Mouse (Mus musculus) kidney, embryonic 15.5 days (tissue): ENCODE data around the gene Insr. TPM values are rescaled to one million over a fixed set of nuclear protein-coding genes. Genes with fewer than 3 reads are reported as not detected.

ENCODE experiments used
- ATAC-seq: fragments of 200-750 bp; cut with Nextera tagmentation; replicated peaks from 2 replicates; pipeline ENCODE4 v1.8.0; 2017; ENCODE audit warnings: moderate TSS enrichment; ENCODE audit not compliant: low FRiP score
- H3K27ac ChIP-seq: fragments of 300-500 bp; sonication (generic); 2 replicates; pipeline ENCODE4 v1.5.1; 2015; ENCODE audit warnings: mild to moderate bottlenecking, inconsistent platforms
- H3K27me3 ChIP-seq: fragments of 300-500 bp; sonication (generic); 2 replicates; pipeline ENCODE4 v1.6.1; 2015; ENCODE audit warnings: inconsistent platforms
- H3K36me3 ChIP-seq: fragments of 300-500 bp; sonication (generic); 2 replicates; pipeline ENCODE4 v1.6.1; 2015; ENCODE audit warnings: inconsistent platforms
- H3K4me1 ChIP-seq: fragments of 300-500 bp; sonication (generic); 2 replicates; pipeline ENCODE4 v1.6.1; 2015; ENCODE audit warnings: inconsistent platforms
- H3K4me2 ChIP-seq: fragments of 300-500 bp; sonication (generic); 2 replicates; pipeline ENCODE4 v1.6.1; 2015; ENCODE audit warnings: moderate library complexity, mild to moderate bottlenecking, inconsistent platforms
- H3K4me3 ChIP-seq: fragments of 300-500 bp; sonication (generic); replicated peaks from 2 replicates; pipeline ENCODE4 v1.5.1; 2015; ENCODE audit warnings: mild to moderate bottlenecking, inconsistent platforms
- H3K9ac ChIP-seq: fragments of 300-500 bp; sonication (generic); 2 replicates; pipeline ENCODE4 v1.6.1; 2015; ENCODE audit warnings: mild to moderate bottlenecking, inconsistent platforms
- H3K9me3 ChIP-seq: fragments of 300-500 bp; sonication (generic); replicated peaks from 2 replicates; pipeline ENCODE4 v1.6.1; 2016; ENCODE audit warnings: inconsistent platforms
- WGBS: fragments of 180-500 bp; shearing (Covaris S2); methylation state at CpG from one replicate; pipeline ENCODE4 v1.1.7; 2015; ENCODE audit warnings: mixed read lengths; 5-methylcytosine and 5-hydroxymethylcytosine counted together
- polyA plus RNA-seq: library from polyadenylated mRNA; unstranded; fragments of >200 nt; fragmentation: Nextera tagmentation; extraction: Ambion mirVana; gene quantifications from 2 replicates; pipeline ENCODE4 v1.2.1, GENCODE M21; 2015

Insr gene
- polyA plus RNA-seq, 1 experiment from 2014 or later: 36.5 TPM

- no peak overlapping the region for H3K9ac ChIP-seq
- no peaks in the 10 kb centered on the region for H3K36me3 ChIP-seq
- H3K27ac ChIP-seq: no peak overlapping the region
- H3K9me3 ChIP-seq: 0 out of 2 replicates have a peak, but pooled peaks cover 3% of the 10 kb centered on the region
- no peak for ATAC-seq
- H3K4me3 ChIP-seq: no peak overlapping the region
- WGBS: 82% methylated on average over 2 of the region's 2 CpGs
- no peaks in the 10 kb centered on the region for H3K4me1 ChIP-seq
- H3K27me3 ChIP-seq: no peaks in the 10 kb centered on the region
- no peak overlapping the region for H3K4me2 ChIP-seq
Measured at GRCm38 (mm10) chr8:3302131-3302530, 22.7 kb upstream of the Insr start.

- H3K27ac ChIP-seq: no peak overlapping the region
- no peaks in the 10 kb centered on the region for H3K27me3 ChIP-seq
- no peak overlapping the region for H3K9ac ChIP-seq
- no peaks in the 10 kb centered on the region for H3K4me1 ChIP-seq
- H3K4me2 ChIP-seq: no peak overlapping the region
- 50% methylated on average over 5 of the region's 5 CpGs for WGBS
- ATAC-seq: no peak
- H3K4me3 ChIP-seq: no peak overlapping the region
- H3K36me3 ChIP-seq: no peaks in the 10 kb centered on the region
- H3K9me3 ChIP-seq: no peaks in the 10 kb centered on the region
Measured at GRCm38 (mm10) chr8:3299322-3299721, 19.9 kb upstream of the Insr start.

GRCm38 (mm10) chr8:3285824-3286223, 6.4 kb upstream of the Insr start:
- no peak for ATAC-seq
- H3K36me3 ChIP-seq: no peaks in the 10 kb centered on the region
- no peak overlapping the region for H3K4me2 ChIP-seq
- H3K4me1 ChIP-seq: no peaks in the 10 kb centered on the region
- no peaks in the 10 kb centered on the region for H3K27me3 ChIP-seq
- no peak overlapping the region for H3K4me3 ChIP-seq
- WGBS: 45% methylated on average over 2 of the region's 2 CpGs
- no peak overlapping the region for H3K9ac ChIP-seq
- no peak overlapping the region for H3K27ac ChIP-seq
- no peaks in the 10 kb centered on the region for H3K9me3 ChIP-seq

GRCm38 (mm10) chr8:3284656-3285055, 5.2 kb upstream of the Insr start:
- Histone ChIP-seq H3K9me3 (no peaks in the 10 kb centered on the region), H3K9ac (no peak overlapping the region), H3K4me3 (no peak overlapping the region), H3K36me3 (no peaks in the 10 kb centered on the region), H3K27me3 (no peaks in the 10 kb centered on the region), H3K27ac (no peak overlapping the region), H3K4me1 (no peaks in the 10 kb centered on the region; the same call in 1 of the 2 replicates), H3K4me2 (no peak overlapping the region)
- 81% methylated on average over 4 of the region's 4 CpGs for WGBS
- no peak for ATAC-seq

- WGBS: 89% methylated on average over 3 of the region's 3 CpGs
- H3K9ac ChIP-seq: no peak overlapping the region
Measured at GRCm38 (mm10) chr8:3281296-3281695, 1.9 kb upstream of the Insr start.

GRCm38 (mm10) chr8:3280266-3280910, 971 bp upstream of the Insr start:
- 42% methylated on average over 11 of the region's 11 CpGs for WGBS

More at GRCm38 (mm10) chr8:3281296-3281695, 1.9 kb upstream of the Insr start:
- Histone ChIP-seq H3K4me2 (no peak overlapping the region), H3K27me3 (no peaks in the 10 kb centered on the region), H3K4me3 (no peak overlapping the region), H3K27ac (no peak overlapping the region), H3K36me3 (no peaks in the 10 kb centered on the region), H3K4me1 (peaks cover 18% of the 10 kb centered on the region), H3K9me3 (no peaks in the 10 kb centered on the region)
- no peak for ATAC-seq

GRCm38 (mm10) chr8:3279721-3280077, 282 bp upstream of the Insr start:
- Histone ChIP-seq H3K4me2 (peak overlapping the region; percentile 78), H3K9ac (peak overlapping the region; percentile 87; the same call in 1 of the 2 replicates), H3K4me3 (peak overlapping the region; percentile 84), H3K27me3 (no peaks in the 10 kb centered on the region), H3K27ac (no peak overlapping the region), H3K9me3 (no peaks in the 10 kb centered on the region), H3K36me3 (no peaks in the 10 kb centered on the region), H3K4me1 (peaks cover 18% of the 10 kb centered on the region)
- WGBS: 1% methylated on average over 18 of the region's 18 CpGs
- no peak for ATAC-seq

More at GRCm38 (mm10) chr8:3280266-3280910, 971 bp upstream of the Insr start:
- peak overlapping the region; percentile 84 for H3K4me3 ChIP-seq
- no peak for ATAC-seq
- no peaks in the 10 kb centered on the region for H3K36me3 ChIP-seq
- peak overlapping the region; percentile 78 for H3K4me2 ChIP-seq
- H3K4me1 ChIP-seq: peaks cover 18% of the 10 kb centered on the region
- H3K9ac ChIP-seq: no peak overlapping the region
- no peaks in the 10 kb centered on the region for H3K9me3 ChIP-seq
- no peaks in the 10 kb centered on the region for H3K27me3 ChIP-seq
- no peak overlapping the region for H3K27ac ChIP-seq

- ATAC-seq: peak; percentile 10
- Histone ChIP-seq H3K9ac (peak overlapping the region; percentile 87), H3K27ac (no peak overlapping the region), H3K27me3 (no peaks in the 10 kb centered on the region), H3K36me3 (no peaks in the 10 kb centered on the region), H3K4me2 (peak overlapping the region; percentile 78), H3K4me1 (peaks cover 18% of the 10 kb centered on the region), H3K9me3 (no peaks in the 10 kb centered on the region), H3K4me3 (peak overlapping the region; percentile 84)
- 25% methylated on average over 15 of the region's 15 CpGs for WGBS
Measured at GRCm38 (mm10) chr8:3278181-3278820, 1.1 kb downstream of the Insr start.

- no peaks in the 10 kb centered on the region for H3K36me3 ChIP-seq
- H3K4me3 ChIP-seq: no peak overlapping the region
- H3K27me3 ChIP-seq: no peaks in the 10 kb centered on the region
- no peak for ATAC-seq
- WGBS: 94% methylated on average over 9 of the region's 9 CpGs
- H3K9me3 ChIP-seq: no peaks in the 10 kb centered on the region
- peak overlapping the region; percentile 78; the same call in 1 of the 2 replicates for H3K4me2 ChIP-seq
- peaks cover 18% of the 10 kb centered on the region for H3K4me1 ChIP-seq
- H3K27ac ChIP-seq: no peak overlapping the region
- no peak overlapping the region for H3K9ac ChIP-seq
Measured at GRCm38 (mm10) chr8:3277266-3277665, 2.2 kb downstream of the Insr start.

- 94% methylated on average over 8 of the region's 8 CpGs for WGBS
- no peak for ATAC-seq
- Histone ChIP-seq H3K4me2 (no peak overlapping the region), H3K27ac (no peak overlapping the region), H3K4me1 (peaks cover 18% of the 10 kb centered on the region), H3K9ac (no peak overlapping the region), H3K4me3 (no peak overlapping the region), H3K36me3 (no peaks in the 10 kb centered on the region), H3K27me3 (no peaks in the 10 kb centered on the region), H3K9me3 (no peaks in the 10 kb centered on the region)
Measured at GRCm38 (mm10) chr8:3276009-3276408, 3.4 kb downstream of the Insr start.

GRCm38 (mm10) chr8:3275189-3275588, 4.2 kb downstream of the Insr start:
- Histone ChIP-seq H3K4me3 (no peak overlapping the region), H3K9me3 (no peaks in the 10 kb centered on the region), H3K4me2 (no peak overlapping the region), H3K9ac (no peak overlapping the region), H3K27ac (no peak overlapping the region), H3K36me3 (no peaks in the 10 kb centered on the region), H3K4me1 (peaks cover 18% of the 10 kb centered on the region), H3K27me3 (no peaks in the 10 kb centered on the region)
- no peak for ATAC-seq
- WGBS: 80% methylated on average over 5 of the region's 5 CpGs

- Histone ChIP-seq H3K36me3 (0 out of 2 replicates have a peak, but pooled peaks cover 3% of the 10 kb centered on the region), H3K9me3 (no peaks in the 10 kb centered on the region), H3K27ac (no peak overlapping the region), H3K4me3 (no peak overlapping the region), H3K9ac (no peak overlapping the region), H3K4me2 (no peak overlapping the region), H3K4me1 (peaks cover 17% of the 10 kb centered on the region), H3K27me3 (no peaks in the 10 kb centered on the region)
- 91% methylated on average over 3 of the region's 3 CpGs for WGBS
- ATAC-seq: no peak
Measured at GRCm38 (mm10) chr8:3273799-3274198, 5.6 kb downstream of the Insr start.
